Mouse (Mus musculus) small intestine, adult 2 months (tissue): ENCODE results near the gene Mapkbp1.

Experiments
- CTCF ChIP-seq: fragments of 200-500 bp; IDR thresholded peaks from 2 replicates; pipeline ENCODE4 v1.5.1; 2012; ENCODE audit warnings: low read depth, mild to moderate bottlenecking, control low read depth, inconsistent platforms, low read length, moderate library complexity, mixed read lengths; ENCODE audit not compliant: insufficient replicate concordance, insufficient read length; ENCODE audit errors: extremely low read depth
- POLR2A ChIP-seq: fragments of 200-500 bp; IDR thresholded peaks from 2 replicates; pipeline ENCODE4 v1.6.1; 2012; ENCODE audit warnings: low read depth, mild to moderate bottlenecking, control low read depth, inconsistent platforms, low read length, moderate library complexity

- TF ChIP-seq CTCF (no peak), POLR2A (no peak)
Observed at GRCm38 (mm10) chr2:120030380-120030779, 57.9 kb downstream of the Mapkbp1 start.
